Mouse (Mus musculus): ENCODE measurements at regions not wholly inside any gene's neighbourhood (a gene's known extent, or its start where the extent isn't known, plus 50 kb on each side); places are given as distances from the start of the nearest gene placed in this dataset.
A peak's percentile ranks its signal among the peaks of the same experiment; 100 is the strongest.

GRCm38 (mm10) chr2:173453569-173454405, 68.6 kb upstream of the 1700021F07Rik start:
- DNase-seq (ENCODE audit: low spot score in 2 of 2), result peak; percentile 22 to 44

GRCm38 (mm10) chr2:173454741-173455140, 67.6 kb upstream of the 1700021F07Rik start:
- DNase-seq (ENCODE audit: low spot score in 2 of 2), result no peak

- no peak for DNase-seq (ENCODE audit: low spot score in 2 of 2)
These were observed 67.2 kb upstream of the 1700021F07Rik start for GRCm38 (mm10) chr2:173455216-173455615.

GRCm38 (mm10) chr2:173456083-173456482, 66.3 kb upstream of the 1700021F07Rik start:
- no peak for DNase-seq (ENCODE audit: low spot score in 2 of 2)

GRCm38 (mm10) chr2:173456924-173457623, 65.3 kb upstream of the 1700021F07Rik start:
- no peak for DNase-seq (ENCODE audit: low spot score in 2 of 2)

DNA sequence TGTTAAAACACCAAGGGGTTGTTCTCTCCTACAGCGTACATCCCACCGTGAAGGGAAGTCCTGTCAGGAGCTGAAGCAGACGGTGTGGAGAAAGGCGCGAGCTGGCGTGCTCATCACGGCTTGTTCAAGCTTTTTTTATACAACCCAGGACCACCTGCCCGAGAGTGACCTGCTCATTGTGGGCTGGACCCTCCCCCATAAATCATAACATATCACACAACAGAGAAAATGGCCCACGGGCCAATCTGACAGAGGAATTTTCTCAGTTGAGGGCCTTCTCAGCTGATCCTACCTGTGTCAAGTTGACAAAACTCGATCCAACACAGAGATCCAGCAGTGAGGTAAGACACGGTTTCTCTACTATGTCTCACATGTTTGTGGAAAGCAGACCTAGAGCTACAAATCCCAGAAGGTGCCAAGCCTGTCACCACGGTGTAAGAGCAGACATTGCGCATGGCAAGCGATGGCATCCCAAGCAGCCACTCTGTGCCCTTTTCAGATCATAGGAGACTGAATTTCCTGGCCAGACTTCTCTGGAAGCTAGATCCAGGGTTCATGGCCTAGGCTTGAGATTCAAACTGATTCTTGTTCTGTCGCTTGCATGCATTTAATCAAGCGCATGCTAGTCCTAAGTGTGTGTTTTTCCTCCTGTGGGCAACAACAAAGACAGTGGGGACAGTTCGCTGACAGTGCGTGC, 64.6 kb upstream of the 1700021F07Rik start:
- no peak for DNase-seq (ENCODE audit: low spot score in 2 of 2)

DNA sequence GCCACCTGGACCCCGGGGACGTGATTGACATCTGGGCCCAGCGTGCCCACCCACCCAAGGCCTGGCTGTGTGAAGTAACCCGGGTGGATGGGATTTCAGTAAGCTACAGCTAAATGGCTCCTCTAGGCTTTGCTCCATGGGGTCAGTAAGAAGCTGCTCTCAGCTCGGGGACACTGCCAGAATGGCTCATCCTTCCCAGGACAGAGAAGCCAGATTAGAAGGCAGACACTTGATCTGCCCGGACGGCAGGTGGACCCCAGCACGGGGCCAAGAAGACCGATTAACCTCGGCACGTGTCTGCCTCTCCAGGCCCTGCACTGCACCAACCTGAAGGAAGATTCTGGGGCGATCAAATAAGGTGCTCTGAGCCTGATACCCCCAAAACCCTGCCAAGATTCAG, 63.5 kb upstream of the 1700021F07Rik start:
- DNase-seq (ENCODE audit: low spot score in 2 of 2), result no peak

DNA sequence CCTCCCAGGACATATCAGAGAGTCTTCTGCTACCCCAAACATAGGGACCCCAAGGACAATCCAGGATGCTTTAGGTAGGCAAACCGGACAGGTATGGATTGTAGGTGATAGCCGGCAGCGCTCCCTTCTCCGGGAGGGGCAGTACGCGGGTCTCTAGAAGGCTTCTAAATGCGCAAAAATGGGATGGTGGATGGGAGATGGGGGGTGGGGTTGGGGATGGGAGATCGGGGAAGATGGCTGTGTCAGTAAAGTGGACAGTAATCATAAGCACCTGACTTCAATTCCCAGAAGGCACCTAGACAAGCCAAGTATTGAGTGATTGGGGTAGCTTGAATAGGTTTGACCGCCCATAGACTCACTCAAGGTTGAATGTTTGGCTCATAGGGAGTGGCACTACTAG, 59.1 kb upstream of the 1700021F07Rik start:
- no peak for DNase-seq (ENCODE audit: low spot score in 2 of 2)

DNA sequence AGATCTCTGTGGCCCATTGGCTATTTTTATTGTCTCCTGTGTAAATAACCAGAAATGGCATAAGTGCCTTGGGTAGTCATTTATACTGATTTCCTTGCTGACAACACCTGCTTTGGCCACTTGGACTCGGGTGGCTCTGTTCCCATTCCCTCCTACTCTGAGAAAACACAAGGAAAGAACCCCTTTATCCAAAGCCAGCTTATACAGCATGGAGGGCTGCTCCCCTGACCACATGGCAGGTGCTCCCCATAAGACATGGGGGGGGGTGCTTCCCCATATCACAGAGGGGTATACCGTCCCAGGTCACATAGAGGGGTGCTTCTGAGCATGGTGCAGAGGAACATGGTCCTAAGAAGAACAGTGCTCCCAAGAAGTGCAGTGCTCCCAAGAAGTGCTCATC, 57.8 kb upstream of the 1700021F07Rik start:
- DNase-seq (ENCODE audit: low spot score in 2 of 2), result no peak

DNA sequence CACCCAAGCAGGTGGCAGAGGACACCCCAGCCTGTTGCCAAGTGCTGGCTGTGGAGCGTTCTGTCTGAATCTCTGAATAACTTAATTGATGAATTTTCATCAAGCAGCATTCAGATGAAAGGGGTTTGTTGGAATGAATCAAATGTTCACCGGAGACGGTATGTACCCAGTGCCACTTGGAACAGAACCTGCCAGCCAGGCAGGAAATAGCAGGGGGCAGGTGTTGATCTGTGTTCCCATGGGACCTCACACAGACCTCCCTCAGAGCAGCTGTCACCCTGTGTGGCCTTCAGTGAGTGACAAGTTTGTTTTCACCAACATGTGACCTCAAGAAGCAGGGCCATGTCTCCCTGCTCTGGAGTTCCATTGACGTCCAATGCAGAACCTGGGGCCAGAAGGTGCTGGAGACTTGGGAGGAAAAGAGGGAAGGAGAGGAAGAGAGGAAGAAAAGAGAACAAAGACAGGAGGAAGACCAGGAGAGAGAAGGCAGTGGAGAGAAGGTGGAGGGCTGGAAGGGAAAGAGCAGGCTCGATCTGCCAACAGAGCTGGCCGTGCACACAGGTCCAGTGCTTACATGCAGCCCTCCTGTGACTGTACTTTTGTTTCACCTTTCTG, 57.3 kb upstream of the 1700021F07Rik start:
- no peak for DNase-seq (ENCODE audit: low spot score in 2 of 2)

- DNase-seq (ENCODE audit: low spot score in 2 of 2), result no peak
These were observed 54.2 kb upstream of the 1700021F07Rik start for GRCm38 (mm10) chr2:173468136-173468535.

DNA sequence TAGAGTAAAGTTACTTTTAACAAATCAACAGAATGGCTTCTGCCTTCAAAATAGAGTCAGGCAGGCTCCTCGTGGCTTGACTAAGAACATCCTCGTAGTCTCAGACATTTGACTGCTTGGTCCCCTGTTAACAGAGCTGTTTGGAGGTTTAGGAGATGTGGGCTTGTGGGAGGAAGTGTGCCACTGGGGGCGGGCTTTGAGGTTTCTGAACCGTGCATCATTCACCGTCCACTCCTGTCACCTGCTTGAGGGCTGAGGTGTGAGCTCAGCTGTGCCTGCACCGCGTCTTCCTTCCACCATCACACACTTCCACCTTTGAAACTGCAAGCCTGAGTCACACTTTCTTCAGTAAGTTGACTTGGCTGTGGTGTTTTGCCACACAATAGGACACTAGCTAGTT, 52.6 kb upstream of the 1700021F07Rik start:
- DNase-seq (ENCODE audit: low spot score in 2 of 2), result no peak
